Mouse (Mus musculus): ENCODE data around the gene Cyp2w1. TPM values are rescaled to one million over a fixed set of nuclear protein-coding genes. Genes with fewer than 3 reads are reported as not detected.
A peak's percentile ranks its signal among the peaks of the same experiment; 100 is the strongest.

The Cyp2w1 gene
- polyA plus RNA-seq, 1 experiment from 2014 or later = not detected

GRCm38 (mm10) chr5:139351628-139352027 lies 789 bp upstream of the Cyp2w1 start:
- H3K9me3 ChIP-seq = no peaks in the 10 kb centered on the region
- ATAC-seq (replicated peaks) = no peak
- H3K36me3 ChIP-seq = no peaks in the 10 kb centered on the region
- H3K27me3 ChIP-seq = no peaks in the 10 kb centered on the region
- WGBS = 27% methylated on average over 8 of the region's 8 CpGs
- no peaks in the 10 kb centered on the region for H3K4me1 ChIP-seq
- no peak overlapping the region for H3K4me2 ChIP-seq (replicated peaks)
- no peak overlapping the region for H3K9ac ChIP-seq (replicated peaks)
- no peak overlapping the region for H3K27ac ChIP-seq (replicated peaks)
- no peak overlapping the region for H3K4me3 ChIP-seq

- no peak for ATAC-seq (replicated peaks)
- H3K9me3 ChIP-seq = no peaks in the 10 kb centered on the region
- no peak overlapping the region for H3K4me3 ChIP-seq
- 67% methylated on average over 10 of the region's 10 CpGs for WGBS
- H3K4me2 ChIP-seq (replicated peaks) = no peak overlapping the region
- no peak overlapping the region for H3K27ac ChIP-seq (replicated peaks)
- no peaks in the 10 kb centered on the region for H3K27me3 ChIP-seq
- no peaks in the 10 kb centered on the region for H3K4me1 ChIP-seq
- no peaks in the 10 kb centered on the region for H3K36me3 ChIP-seq
- no peak overlapping the region for H3K9ac ChIP-seq (replicated peaks)
Observed at GRCm38 (mm10) chr5:139353496-139353895, 1.1 kb downstream of the Cyp2w1 start.

GRCm38 (mm10) chr5:139353946-139354345 lies 1.5 kb downstream of the Cyp2w1 start:
- Histone ChIP-seq H3K4me2 (replicated peaks) (no peak overlapping the region), H3K9me3 (no peaks in the 10 kb centered on the region), H3K36me3 (no peaks in the 10 kb centered on the region), H3K4me3 (no peak overlapping the region), H3K27ac (replicated peaks) (no peak overlapping the region), H3K4me1 (no peaks in the 10 kb centered on the region), H3K9ac (replicated peaks) (no peak overlapping the region), H3K27me3 (no peaks in the 10 kb centered on the region)
- ATAC-seq (replicated peaks) = no peak
- 82% methylated on average over 11 of the region's 11 CpGs for WGBS

GRCm38 (mm10) chr5:139355235-139355772 lies 2.9 kb downstream of the Cyp2w1 start:
- no peak for ATAC-seq (replicated peaks)
- no peaks in the 10 kb centered on the region for H3K36me3 ChIP-seq
- no peak overlapping the region for H3K27ac ChIP-seq (replicated peaks)
- H3K4me2 ChIP-seq (replicated peaks) = no peak overlapping the region
- no peak overlapping the region for H3K4me3 ChIP-seq
- WGBS = 40% methylated on average over 19 of the region's 19 CpGs
- no peaks in the 10 kb centered on the region for H3K9me3 ChIP-seq
- H3K27me3 ChIP-seq = no peaks in the 10 kb centered on the region
- no peaks in the 10 kb centered on the region for H3K4me1 ChIP-seq
- H3K9ac ChIP-seq (replicated peaks) = no peak overlapping the region

- Histone ChIP-seq H3K9ac (replicated peaks) (no peak overlapping the region), H3K36me3 (no peaks in the 10 kb centered on the region), H3K4me3 (no peak overlapping the region), H3K4me1 (no peaks in the 10 kb centered on the region), H3K4me2 (replicated peaks) (no peak overlapping the region), H3K9me3 (no peaks in the 10 kb centered on the region), H3K27ac (replicated peaks) (no peak overlapping the region), H3K27me3 (no peaks in the 10 kb centered on the region)
- no peak for ATAC-seq (replicated peaks)
- WGBS = 79% methylated on average over 2 of the region's 2 CpGs
Observed at GRCm38 (mm10) chr5:139358653-139359052, 6.2 kb downstream of the Cyp2w1 start.

GRCm38 (mm10) chr5:139359244-139359643 lies 6.8 kb downstream of the Cyp2w1 start:
- H3K9me3 ChIP-seq = no peaks in the 10 kb centered on the region
- H3K9ac ChIP-seq (replicated peaks) = no peak overlapping the region
- H3K27me3 ChIP-seq = no peaks in the 10 kb centered on the region
- H3K4me2 ChIP-seq (replicated peaks) = no peak overlapping the region
- peaks cover under 1% of the 10 kb centered on the region for H3K4me1 ChIP-seq
- WGBS = 90% methylated on average over 5 of the region's 5 CpGs
- no peak overlapping the region for H3K4me3 ChIP-seq
- H3K36me3 ChIP-seq = no peaks in the 10 kb centered on the region
- ATAC-seq (replicated peaks) = no peak
- H3K27ac ChIP-seq (replicated peaks) = no peak overlapping the region

- H3K9me3 ChIP-seq = no peaks in the 10 kb centered on the region
- no peak for ATAC-seq (replicated peaks)
- 68% methylated on average over 7 of the region's 7 CpGs for WGBS
- no peak overlapping the region for H3K9ac ChIP-seq (replicated peaks)
- H3K36me3 ChIP-seq = no peaks in the 10 kb centered on the region
- H3K27me3 ChIP-seq = no peaks in the 10 kb centered on the region
- no peak overlapping the region for H3K27ac ChIP-seq (replicated peaks)
- no peak overlapping the region for H3K4me3 ChIP-seq
- H3K4me2 ChIP-seq (replicated peaks) = no peak overlapping the region
- H3K4me1 ChIP-seq = peaks cover 12% of the 10 kb centered on the region
Observed at GRCm38 (mm10) chr5:139363858-139364257, 11.4 kb downstream of the Cyp2w1 start.

- no peak overlapping the region for H3K4me2 ChIP-seq (replicated peaks)
- no peak overlapping the region for H3K27ac ChIP-seq (replicated peaks)
- no peaks in the 10 kb centered on the region for H3K27me3 ChIP-seq
- H3K4me1 ChIP-seq = peaks cover 12% of the 10 kb centered on the region
- WGBS = 36% methylated on average over 12 of the region's 12 CpGs
- H3K9me3 ChIP-seq = no peaks in the 10 kb centered on the region
- peak; percentile 71; the same call in 1 of the 2 replicates for ATAC-seq (replicated peaks)
- no peak overlapping the region for H3K4me3 ChIP-seq
- H3K9ac ChIP-seq (replicated peaks) = no peak overlapping the region
- no peaks in the 10 kb centered on the region for H3K36me3 ChIP-seq
Observed at GRCm38 (mm10) chr5:139364260-139364910, 12.0 kb downstream of the Cyp2w1 start.

GRCm38 (mm10) chr5:139364911-139365571 lies 12.6 kb downstream of the Cyp2w1 start:
- H3K4me1 ChIP-seq = peaks cover 12% of the 10 kb centered on the region
- no peaks in the 10 kb centered on the region for H3K36me3 ChIP-seq
- H3K9me3 ChIP-seq = no peaks in the 10 kb centered on the region
- 33% methylated on average over 5 of the region's 5 CpGs for WGBS
- no peak overlapping the region for H3K9ac ChIP-seq (replicated peaks)
- H3K27me3 ChIP-seq = no peaks in the 10 kb centered on the region
- peak; percentile 32; the same call in 1 of the 2 replicates for ATAC-seq (replicated peaks)
- no peak overlapping the region for H3K27ac ChIP-seq (replicated peaks)
- no peak overlapping the region for H3K4me2 ChIP-seq (replicated peaks)
- no peak overlapping the region for H3K4me3 ChIP-seq

GRCm38 (mm10) chr5:139365827-139366226 lies 13.4 kb downstream of the Cyp2w1 start:
- Histone ChIP-seq H3K4me2 (replicated peaks) (no peak overlapping the region), H3K4me1 (peaks cover 13% of the 10 kb centered on the region), H3K9me3 (no peaks in the 10 kb centered on the region), H3K36me3 (no peaks in the 10 kb centered on the region), H3K4me3 (no peak overlapping the region), H3K9ac (replicated peaks) (no peak overlapping the region), H3K27ac (replicated peaks) (no peak overlapping the region), H3K27me3 (no peaks in the 10 kb centered on the region)
- WGBS = 86% methylated on average over 1 of the region's 1 CpGs
- no peak for ATAC-seq (replicated peaks)

GRCm38 (mm10) chr5:139366484-139366883 lies 14.1 kb downstream of the Cyp2w1 start:
- no peak overlapping the region for H3K4me3 ChIP-seq
- 78% methylated on average over 11 of the region's 11 CpGs for WGBS
- H3K27me3 ChIP-seq = no peaks in the 10 kb centered on the region
- H3K4me1 ChIP-seq = peaks cover 19% of the 10 kb centered on the region
- no peaks in the 10 kb centered on the region for H3K36me3 ChIP-seq
- no peak for ATAC-seq (replicated peaks)
- H3K27ac ChIP-seq (replicated peaks) = no peak overlapping the region
- no peaks in the 10 kb centered on the region for H3K9me3 ChIP-seq
- no peak overlapping the region for H3K4me2 ChIP-seq (replicated peaks)
- H3K9ac ChIP-seq (replicated peaks) = no peak overlapping the region

- no peaks in the 10 kb centered on the region for H3K9me3 ChIP-seq
- 90% methylated on average over 4 of the region's 4 CpGs for WGBS
Observed at GRCm38 (mm10) chr5:139367884-139368458, 15.6 kb downstream of the Cyp2w1 start.

More at GRCm38 (mm10) chr5:139367884-139368458, 15.6 kb downstream of the Cyp2w1 start:
- H3K4me2 ChIP-seq (replicated peaks) = no peak overlapping the region
- H3K4me3 ChIP-seq = no peak overlapping the region
- H3K36me3 ChIP-seq = no peaks in the 10 kb centered on the region
- no peak overlapping the region for H3K27ac ChIP-seq (replicated peaks)
- H3K27me3 ChIP-seq = no peaks in the 10 kb centered on the region
- H3K9ac ChIP-seq (replicated peaks) = no peak overlapping the region
- ATAC-seq (replicated peaks) = no peak
- peaks cover 30% of the 10 kb centered on the region for H3K4me1 ChIP-seq
